Mouse (Mus musculus) liver, embryonic 16.5 days (tissue): ENCODE measurements around the gene Chaf1a. TPM values are rescaled to one million over a fixed set of nuclear protein-coding genes. Genes with fewer than 3 reads are reported as not detected.

ENCODE experiments used
- ATAC-seq: fragments of 200-750 bp; cut with Nextera tagmentation; 2 replicates; pipeline ENCODE4 v1.8.0; 2017; ENCODE audit warnings: low read depth, mild to moderate bottlenecking, moderate number of reproducible peaks, moderate library complexity
- H3K27ac ChIP-seq: fragments of 300-500 bp; sonication (generic); 2 replicates; pipeline ENCODE4 v1.5.1; 2014; ENCODE audit warnings: mild to moderate bottlenecking, low read length
- H3K27me3 ChIP-seq: fragments of 300-500 bp; sonication (generic); 2 replicates; pipeline ENCODE4 v1.6.1; 2014; ENCODE audit warnings: low read depth, low read length, mixed read lengths; ENCODE audit not compliant: control insufficient read depth, insufficient read depth
- H3K36me3 ChIP-seq: fragments of 300-500 bp; sonication (generic); 2 replicates; pipeline ENCODE4 v1.6.1; 2014; ENCODE audit warnings: mild to moderate bottlenecking; ENCODE audit not compliant: control insufficient read depth, insufficient read depth
- H3K4me1 ChIP-seq: fragments of 300-500 bp; sonication (generic); 2 replicates; pipeline ENCODE4 v1.6.1; 2014; ENCODE audit warnings: low read depth, low read length, mixed read lengths; ENCODE audit not compliant: control insufficient read depth
- H3K4me2 ChIP-seq: fragments of 300-500 bp; sonication (generic); 2 replicates; pipeline ENCODE4 v1.6.1; 2014; ENCODE audit warnings: low read depth, low read length, mixed read lengths
- H3K4me3 ChIP-seq: fragments of 300-500 bp; sonication (generic); 2 replicates; pipeline ENCODE4 v1.5.1; 2014; ENCODE audit warnings: low read depth, mild to moderate bottlenecking, low read length
- H3K9ac ChIP-seq: fragments of 300-500 bp; sonication (generic); 2 replicates; pipeline ENCODE4 v1.6.1; 2014; ENCODE audit warnings: low read depth, low read length
- H3K9me3 ChIP-seq: fragments of 300-500 bp; sonication (generic); replicated peaks from 2 replicates; pipeline ENCODE4 v1.6.1; 2016; ENCODE audit warnings: low read length; ENCODE audit not compliant: control insufficient read depth
- WGBS: fragments of 180-500 bp; shearing (Covaris S2); extraction: QIAGEN DNeasy Blood & Tissue Kit; methylation state at CpG from one replicate; pipeline ENCODE4 v1.1.7; 2014; ENCODE audit not compliant: insufficient replicate concordance; 5-methylcytosine and 5-hydroxymethylcytosine counted together
- polyA plus RNA-seq: library from polyadenylated mRNA; unstranded; fragments of >200 nt; fragmentation: Nextera tagmentation; extraction: Ambion mirVana; gene quantifications from 2 replicates; pipeline ENCODE4 v1.2.1, GENCODE M21; 2015

Chaf1a gene
- 14.5 TPM in 2 replicates for polyA plus RNA-seq

DNA sequence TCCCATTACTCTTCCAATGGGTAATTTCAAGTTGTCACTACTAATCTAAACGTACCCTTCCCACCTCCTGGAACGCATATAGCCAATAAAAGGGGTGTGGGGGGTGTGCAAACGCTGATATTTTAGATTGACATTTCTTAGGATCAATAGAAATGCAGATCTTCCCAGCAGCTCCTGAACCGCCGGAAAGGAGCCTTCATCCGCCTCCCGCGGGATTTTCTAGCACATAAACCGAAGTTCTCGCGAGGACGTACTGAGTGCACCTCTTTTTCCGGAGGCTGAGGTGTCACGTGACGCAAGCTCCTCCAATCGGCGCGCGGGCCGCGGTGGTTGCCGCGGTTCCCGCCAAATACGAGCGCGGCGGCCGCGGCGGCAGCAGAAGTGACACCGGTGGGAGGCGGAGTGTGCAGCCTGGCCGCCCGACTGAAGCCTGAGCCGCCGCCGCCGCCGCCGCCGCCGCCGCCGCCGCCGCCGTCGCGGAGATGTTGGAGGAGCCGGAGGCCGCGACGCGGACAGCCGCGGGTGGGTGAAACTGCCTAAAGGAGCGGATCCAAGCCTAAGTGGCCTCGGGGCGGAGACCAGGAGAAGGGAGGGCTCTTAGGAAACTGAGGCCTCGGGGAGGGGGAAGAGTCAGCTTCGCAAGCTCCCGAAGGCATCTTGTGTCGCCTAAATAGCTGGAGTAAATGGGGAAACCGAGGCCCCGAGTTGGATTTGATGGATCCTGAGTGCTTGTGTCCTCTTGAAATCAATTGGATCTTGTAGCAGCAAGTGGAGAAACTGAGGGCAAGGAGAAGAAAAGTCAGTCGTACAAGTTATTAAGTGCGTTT lies at the start of gene Chaf1a:
Gene Chaf1a (plus strand): TSS at position 410 of the 827 bp plus-strand sequence.
- H3K27ac ChIP-seq, result peak within 1 kb of the TSS; percentile 83
- H3K9me3 ChIP-seq, result no peaks in the 10 kb centered on the region
- WGBS, result under 1% methylated on average over 68 of the region's 68 CpGs

DNA sequence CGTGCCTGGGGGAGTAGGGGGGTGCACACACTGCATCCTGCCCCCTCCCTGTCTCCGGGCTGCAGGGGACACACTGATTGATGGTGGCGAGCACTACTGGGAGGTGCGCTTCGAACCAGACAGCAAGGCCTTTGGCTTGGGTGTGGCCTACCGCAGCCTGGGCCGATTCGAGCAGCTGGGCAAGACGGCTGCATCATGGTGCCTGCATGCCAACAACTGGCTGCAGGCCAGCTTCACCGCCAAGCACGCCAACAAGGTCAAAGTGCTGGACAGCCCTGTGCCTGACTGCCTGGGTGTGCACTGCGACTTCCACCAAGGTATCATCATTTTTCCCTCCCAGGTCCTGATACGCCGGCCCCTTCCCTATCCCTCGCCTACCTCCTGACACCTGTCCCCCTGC lies 44.2 kb upstream of the Chaf1a start:
- no peak overlapping the region for H3K4me2 ChIP-seq
- no peaks in the 10 kb centered on the region for H3K4me1 ChIP-seq
- no peak for ATAC-seq
- H3K4me3 ChIP-seq, result no peak overlapping the region
- 78% methylated on average over 15 of the region's 15 CpGs for WGBS
- no peaks in the 10 kb centered on the region for H3K9me3 ChIP-seq
- H3K27ac ChIP-seq, result no peak overlapping the region
- no peak overlapping the region for H3K9ac ChIP-seq
- H3K36me3 ChIP-seq, result no peaks in the 10 kb centered on the region
- H3K27me3 ChIP-seq, result peaks cover 3% of the 10 kb centered on the region

More for the DNA sequence above, at the start of gene Chaf1a:
- H3K4me3 ChIP-seq, result peak within 1 kb of the TSS; percentile 75
- peak within 1 kb of the TSS; percentile 81 for H3K4me2 ChIP-seq
- no peaks in the 10 kb centered on the region for H3K27me3 ChIP-seq
- peaks cover 11% of the 10 kb centered on the region for H3K36me3 ChIP-seq
- peak within 1 kb of the TSS; percentile 72 for H3K9ac ChIP-seq
- peak; percentile 73 for ATAC-seq
- H3K4me1 ChIP-seq, result peaks cover 20% of the 10 kb centered on the region

GRCm38 (mm10) chr17:55999794-56000499 lies 40.3 kb upstream of the Chaf1a start:
- H3K9ac ChIP-seq, result no peak overlapping the region
- no peak overlapping the region for H3K4me3 ChIP-seq
- no peak overlapping the region for H3K4me2 ChIP-seq
- peak; percentile 19; the same call in 1 of the 2 replicates for ATAC-seq
- H3K4me1 ChIP-seq, result no peaks in the 10 kb centered on the region
- peaks cover 3% of the 10 kb centered on the region for H3K27me3 ChIP-seq
- H3K36me3 ChIP-seq, result no peaks in the 10 kb centered on the region
- H3K27ac ChIP-seq, result no peak overlapping the region
- WGBS, result 10% methylated on average over 30 of the region's 30 CpGs
- no peaks in the 10 kb centered on the region for H3K9me3 ChIP-seq

DNA sequence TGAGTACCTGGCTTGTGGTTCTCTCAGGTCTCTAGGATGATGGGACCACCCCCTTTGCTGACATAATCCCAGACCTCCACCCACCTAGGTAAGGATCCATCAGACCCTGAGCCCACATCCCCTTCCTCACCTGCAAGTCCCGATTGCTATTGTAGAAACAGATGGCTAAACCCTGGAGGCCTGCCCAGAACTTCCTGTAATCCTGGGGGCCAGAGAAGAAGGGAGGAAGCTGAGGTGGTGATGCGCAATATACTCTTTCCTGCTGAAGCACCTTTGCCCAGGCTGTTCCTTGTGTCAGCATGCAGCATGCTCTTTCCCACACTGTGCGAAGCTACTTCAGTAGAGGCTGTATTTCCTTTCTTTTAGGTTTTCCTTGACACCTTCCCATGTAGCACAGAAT lies 37.2 kb upstream of the Chaf1a start:
- WGBS, result 41% methylated on average over 3 of the region's 3 CpGs
- H3K4me1 ChIP-seq, result peaks cover 8% of the 10 kb centered on the region
- no peaks in the 10 kb centered on the region for H3K36me3 ChIP-seq
- no peak overlapping the region for H3K4me2 ChIP-seq
- H3K4me3 ChIP-seq, result no peak overlapping the region
- no peak for ATAC-seq
- no peak overlapping the region for H3K9ac ChIP-seq
- H3K27me3 ChIP-seq, result peaks cover 3% of the 10 kb centered on the region
- no peak overlapping the region for H3K27ac ChIP-seq
- H3K9me3 ChIP-seq, result no peaks in the 10 kb centered on the region

GRCm38 (mm10) chr17:56005415-56006061 lies 34.7 kb upstream of the Chaf1a start, which contains the start of the genes Stap2 and Mpnd:
TSS of gene Stap2 (minus strand) at chr17:56005584.
TSS of gene Mpnd (plus strand) at chr17:56005711.
- Histone ChIP-seq H3K9ac (no peak within 1 kb of the TSS; the same call in 1 of the 2 replicates), H3K4me2 (peak within 1 kb of the TSS; percentile 7), H3K4me1 (peaks cover 24% of the 10 kb centered on the region), H3K27me3 (no peaks in the 10 kb centered on the region; the same call in none of the 2 replicates), H3K4me3 (peak within 1 kb of the TSS; percentile 28; the same call in 1 of the 2 replicates), H3K9me3 (no peaks in the 10 kb centered on the region), H3K27ac (no peak within 1 kb of the TSS), H3K36me3 (no peaks in the 10 kb centered on the region)
- no peak for ATAC-seq
- WGBS, result 23% methylated on average over 13 of the region's 13 CpGs

DNA sequence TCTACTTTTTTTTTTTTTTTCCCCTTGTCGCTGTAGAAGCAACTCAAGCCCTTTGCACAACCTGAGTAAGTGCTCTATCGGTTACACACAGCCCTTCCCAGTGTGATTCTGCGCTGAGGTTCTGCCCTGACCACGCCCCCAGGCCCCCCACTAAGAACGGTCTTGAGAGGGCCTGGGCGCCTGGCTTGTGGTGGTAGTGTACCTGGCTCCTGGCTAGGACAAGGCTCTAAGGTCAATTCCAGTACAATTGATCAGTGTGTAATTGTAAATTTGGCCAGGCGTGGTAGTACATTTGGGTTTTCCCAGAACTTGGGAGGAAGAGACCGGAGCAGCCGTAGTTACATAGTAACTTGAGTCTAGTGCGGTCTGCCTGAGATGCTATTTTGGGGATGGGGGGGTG lies 33.3 kb upstream of the Chaf1a start:
- Histone ChIP-seq H3K4me3 (no peak overlapping the region), H3K27ac (no peak overlapping the region), H3K4me1 (peaks cover 26% of the 10 kb centered on the region), H3K9me3 (no peaks in the 10 kb centered on the region), H3K27me3 (no peaks in the 10 kb centered on the region; the same call in 1 of the 2 replicates), H3K9ac (no peak overlapping the region), H3K36me3 (no peaks in the 10 kb centered on the region), H3K4me2 (no peak overlapping the region)
- no peak for ATAC-seq
- 60% methylated on average over 10 of the region's 10 CpGs for WGBS

DNA sequence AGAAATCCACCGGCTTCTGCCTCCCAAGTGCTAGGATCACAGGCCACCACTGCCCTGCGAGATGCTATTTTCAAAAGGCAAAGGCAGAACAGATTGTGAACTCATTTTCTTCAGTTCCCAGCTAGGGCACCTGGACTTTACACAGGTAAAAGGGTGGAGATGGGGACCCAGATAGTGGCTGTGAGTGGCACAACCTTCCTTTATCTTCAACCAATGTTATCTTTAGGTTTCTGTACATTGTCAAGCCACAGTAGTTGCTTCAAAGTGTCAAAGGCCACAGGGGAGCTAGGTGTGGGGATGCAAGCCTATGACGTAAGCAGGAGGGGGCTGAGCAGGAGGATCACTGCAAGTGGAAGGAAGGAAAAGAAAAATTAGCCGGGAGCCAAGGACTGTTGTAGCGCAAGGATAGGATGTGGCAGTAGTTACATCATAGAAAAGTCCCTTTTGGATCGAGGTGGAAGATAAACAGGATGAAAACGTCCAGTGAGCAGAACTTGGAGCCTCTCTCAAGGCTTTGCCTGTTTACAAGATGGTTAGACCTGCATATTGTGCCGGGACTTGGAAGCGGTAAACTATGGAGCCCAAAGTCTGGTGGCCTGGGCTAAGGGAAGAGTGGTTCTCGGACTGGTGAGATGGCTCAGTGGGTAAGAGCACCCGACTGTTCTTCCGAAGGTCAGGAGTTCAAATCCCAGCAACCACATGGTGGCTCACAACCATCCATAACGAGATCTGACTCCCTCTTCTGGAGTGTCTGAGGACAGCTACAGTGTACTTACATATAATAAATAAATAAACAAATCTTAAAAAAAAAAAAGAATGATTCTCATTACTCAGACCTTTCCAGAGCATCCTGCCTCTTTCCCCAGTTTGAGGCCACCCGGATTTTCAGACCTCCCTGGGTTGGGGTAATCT lies 32.5 kb upstream of the Chaf1a start:
- Histone ChIP-seq H3K9ac (no peak overlapping the region), H3K27me3 (no peaks in the 10 kb centered on the region; the same call in 1 of the 2 replicates), H3K4me1 (peaks cover 26% of the 10 kb centered on the region), H3K9me3 (no peaks in the 10 kb centered on the region), H3K36me3 (no peaks in the 10 kb centered on the region), H3K27ac (peak overlapping the region; percentile 56), H3K4me3 (peak overlapping the region; percentile 79), H3K4me2 (peak overlapping the region; percentile 87; the same call in 1 of the 2 replicates)
- no peak for ATAC-seq
- 36% methylated on average over 13 of the region's 14 CpGs for WGBS
